Mouse (Mus musculus) ES-E14 (cell line): ENCODE results near the gene B4galt1. TPM values are rescaled to one million over a fixed set of nuclear protein-coding genes. Genes with fewer than 3 reads are reported as not detected.

Experiments used
- DNase-seq: peaks from one replicate; pipeline ENCODE4 v3.0.0-alpha.2; 2013; ENCODE audit warnings: low read depth, low spot score
- H3K27ac ChIP-seq: 2 replicates; pipeline ENCODE4 v1.5.1; 2012; ENCODE audit warnings: low read depth, mild to moderate bottlenecking, low read length, moderate library complexity, mixed read lengths; ENCODE audit not compliant: poor library complexity, insufficient read depth, severe bottlenecking
- H3K36me3 ChIP-seq: 2 replicates; pipeline ENCODE4 v1.6.1; 2012; ENCODE audit warnings: mild to moderate bottlenecking, low read length, moderate library complexity, mixed read lengths; ENCODE audit not compliant: control insufficient read depth, poor library complexity, insufficient read depth, severe bottlenecking
- H3K4me1 ChIP-seq, 2 experiments: fragments of 150-350 bp in 1 of 2; sonication (generic) in 1 of 2; 2 replicates each; pipeline ENCODE4 v1.6.1; 2012; ENCODE audit warnings: low read length in 2 of 2, mild to moderate bottlenecking in 1 of 2, mixed read lengths in 1 of 2; ENCODE audit not compliant: control insufficient read depth in 2 of 2, insufficient read depth in 2 of 2, poor library complexity in 1 of 2
- H3K4me3 ChIP-seq, 2 experiments: fragments of 150-350 bp in 1 of 2; sonication (generic) in 1 of 2; 2 replicates each; pipeline ENCODE4 v1.5.1; 2012; ENCODE audit warnings: low read length in 2 of 2, low read depth in 1 of 2, mild to moderate bottlenecking in 1 of 2, mixed read lengths in 1 of 2; ENCODE audit not compliant: insufficient read depth in 1 of 2, poor library complexity in 1 of 2, severe bottlenecking in 1 of 2
- H3K9ac ChIP-seq: 2 replicates; pipeline ENCODE4 v1.6.1; 2012; ENCODE audit warnings: low read depth, mild to moderate bottlenecking, low read length, mixed read lengths; ENCODE audit not compliant: poor library complexity, insufficient read depth, severe bottlenecking
- H3K9me3 ChIP-seq: fragments of 150-350 bp; sonication (generic); 2 replicates; pipeline ENCODE4 v1.6.1; 2012; ENCODE audit warnings: low read depth, mild to moderate bottlenecking, low read length; ENCODE audit not compliant: control insufficient read depth, insufficient read depth
- CHD2 ChIP-seq: IDR thresholded peaks from 2 replicates; pipeline ENCODE4 v1.6.1; 2014; ENCODE audit warnings: mild to moderate bottlenecking, low read depth, low read length, inconsistent platforms
- HCFC1 ChIP-seq: IDR thresholded peaks from 2 replicates; pipeline ENCODE4 v1.6.1; 2012; ENCODE audit warnings: low read length, inconsistent platforms, borderline replicate concordance; ENCODE audit not compliant: insufficient read depth
- MAFK ChIP-seq: IDR thresholded peaks from 2 replicates; pipeline ENCODE4 v1.6.1; 2014; ENCODE audit warnings: mild to moderate bottlenecking, low read depth, low read length, inconsistent platforms; ENCODE audit not compliant: insufficient read depth
- ZC3H11A ChIP-seq: IDR thresholded peaks from 2 replicates; pipeline ENCODE4 v1.6.1; 2012; ENCODE audit warnings: low read depth, mild to moderate bottlenecking, inconsistent platforms, low read length, borderline replicate concordance
- ZNF384 ChIP-seq: IDR thresholded peaks from 2 replicates; pipeline ENCODE4 v1.6.1; 2012; ENCODE audit warnings: low read depth, low read length, inconsistent platforms
- in situ Hi-C, 2 experiments: fragments of 600-800 bp; cut with MboI; formaldehyde crosslinking; loops; one replicate each; pipeline ENCODE4 v1.15.1; 2025; ENCODE audit warnings: low sequenced_read_pairs in 2 of 2, inconsistent platforms in 1 of 2; ENCODE audit not compliant: unreplicated experiment in 2 of 2
- total RNA-seq: library from RNA; depleted of rRNA; stranded (reverse); fragments of 300-350 nt; gene quantifications from 2 replicates; pipeline ENCODE4 v1.2.3, GENCODE M21; 2012

The B4galt1 gene
- total RNA-seq, 1 experiment = 29.2 TPM

DNA sequence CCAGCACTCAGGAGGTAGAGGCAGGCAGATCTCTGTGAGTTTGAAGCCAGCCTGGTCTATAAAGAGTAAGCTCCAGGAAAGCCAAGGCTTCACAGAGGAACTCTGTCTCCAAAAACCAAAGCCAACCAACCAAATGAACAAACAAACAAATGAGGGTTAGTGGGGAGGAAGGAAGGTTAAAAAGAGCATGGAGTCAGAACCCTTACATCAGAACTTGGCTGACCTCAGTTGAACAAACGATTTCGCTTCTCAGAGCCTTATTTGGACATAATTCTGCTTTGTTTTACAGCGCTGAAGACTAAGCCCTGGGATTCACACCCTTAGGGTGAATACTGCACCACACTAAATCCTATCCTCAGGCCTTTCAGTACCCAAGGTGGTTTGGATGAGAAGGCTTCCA is 18.3 kb upstream of the B4galt1 start:
- Histone ChIP-seq H3K36me3 (no peaks in the 10 kb centered on the region), H3K27ac (no peak overlapping the region), H3K9me3 (no peaks in the 10 kb centered on the region), H3K9ac (no peak overlapping the region), H3K4me1 (peaks cover 5 to 13% of the 10 kb centered on the region in 2 experiments; a peak in 2 of 4 replicates), H3K4me3 (no peak overlapping the region)
- no peak for DNase-seq
- in situ Hi-C loops = no loop called here
- TF ChIP-seq HCFC1 (no peak), CHD2 (no peak), ZNF384 (no peak), ZC3H11A (no peak), MAFK (no peak)

DNA sequence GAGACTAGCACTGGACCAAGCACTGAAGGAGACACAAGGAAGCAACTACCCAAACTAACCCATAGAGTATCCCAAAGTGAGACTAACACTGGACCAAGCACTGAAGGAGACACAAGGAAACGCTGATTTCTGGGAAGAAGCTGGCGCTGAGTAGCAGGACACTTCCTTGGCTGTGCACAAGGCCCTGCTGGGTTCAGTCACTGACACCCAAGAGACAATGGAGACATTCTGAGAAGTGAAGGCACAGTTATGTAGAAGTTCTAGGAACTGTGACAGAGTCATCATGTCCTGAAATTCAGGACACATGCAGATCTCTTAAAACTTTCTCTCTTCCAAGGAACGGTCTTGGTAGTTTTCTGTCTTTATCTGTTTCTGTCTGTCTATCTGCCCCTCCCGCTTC is 16.4 kb upstream of the B4galt1 start:
- DNase-seq = no peak
- H3K4me3 ChIP-seq = no peak overlapping the region
- H3K36me3 ChIP-seq = no peaks in the 10 kb centered on the region
- H3K27ac ChIP-seq = no peak overlapping the region
- no peak overlapping the region for H3K9ac ChIP-seq
- peaks cover 3 to 7% of the 10 kb centered on the region in 2 experiments; a peak in 2 of 4 replicates for H3K4me1 ChIP-seq
- in situ Hi-C loops = no loop called here
- TF ChIP-seq MAFK = no peak
- no peak for TF ChIP-seq CHD2
- TF ChIP-seq HCFC1 = no peak
- no peaks in the 10 kb centered on the region for H3K9me3 ChIP-seq

- no peak for DNase-seq
- Histone ChIP-seq H3K4me1 (peaks cover 3 to 7% of the 10 kb centered on the region in 2 experiments; a peak in 2 of 4 replicates), H3K27ac (no peak overlapping the region), H3K9me3 (no peaks in the 10 kb centered on the region), H3K9ac (no peak overlapping the region), H3K4me3 (no peak overlapping the region), H3K36me3 (no peaks in the 10 kb centered on the region)
- in situ Hi-C loops = no loop called here
- TF ChIP-seq CHD2 = no peak
- no peak for TF ChIP-seq HCFC1
- no peak for TF ChIP-seq ZNF384
- no peak for TF ChIP-seq MAFK
- TF ChIP-seq ZC3H11A = no peak
Measured at GRCm38 (mm10) chr4:40868554-40869232, 14.9 kb upstream of the B4galt1 start.

DNA sequence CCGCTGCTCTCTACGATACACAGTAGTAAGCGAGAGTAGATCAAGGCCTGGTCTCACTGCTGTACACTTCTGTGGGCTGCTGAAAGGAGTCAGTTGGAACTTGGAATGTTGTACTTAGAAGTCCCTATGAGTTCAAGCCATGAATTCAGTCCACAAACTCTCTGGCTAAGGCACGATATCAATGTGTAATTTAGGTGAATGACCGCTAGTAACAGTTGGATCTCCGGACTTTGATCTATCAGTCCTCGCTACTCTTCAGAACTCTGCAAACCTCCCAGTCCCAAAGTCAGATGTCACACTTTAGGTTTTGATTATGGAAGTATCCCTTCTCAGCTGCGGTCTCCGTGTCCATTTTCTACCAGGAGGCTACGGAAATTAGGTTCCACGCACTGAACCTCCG is 10.6 kb upstream of the B4galt1 start:
- H3K9ac ChIP-seq = no peak overlapping the region
- TF ChIP-seq CHD2 (no peak), ZC3H11A (no peak), ZNF384 (no peak), MAFK (no peak), HCFC1 (no peak)
- H3K4me3 ChIP-seq = no peak overlapping the region
- no peak for DNase-seq
- in situ Hi-C loops = no loop called here
- no peaks in the 10 kb centered on the region for H3K9me3 ChIP-seq
- H3K4me1 ChIP-seq = peaks cover 1 to 3% of the 10 kb centered on the region in 2 experiments; a peak in 2 of 4 replicates
- no peaks in the 10 kb centered on the region for H3K36me3 ChIP-seq
- no peak overlapping the region for H3K27ac ChIP-seq

- H3K9ac ChIP-seq = no peak overlapping the region
- in situ Hi-C loops = no loop called here
Measured at GRCm38 (mm10) chr4:40863340-40863739, 9.5 kb upstream of the B4galt1 start.

More at GRCm38 (mm10) chr4:40863340-40863739, 9.5 kb upstream of the B4galt1 start:
- H3K36me3 ChIP-seq = no peaks in the 10 kb centered on the region
- no peak overlapping the region for H3K4me3 ChIP-seq
- no peak for DNase-seq
- no peaks in the 10 kb centered on the region for H3K9me3 ChIP-seq
- TF ChIP-seq HCFC1 = no peak
- H3K4me1 ChIP-seq = no peaks in the 10 kb centered on the region
- H3K27ac ChIP-seq = no peak overlapping the region
